Mouse (Mus musculus): ENCODE measurements around the gene B3gntl1.

GRCm38 (mm10) chr11:121702895-121703618 is 30.1 kb upstream of the B3gntl1 start:
- no peak for TF ChIP-seq EP300 (IDR thresholded peaks at IDR 0.05; ENCODE audit: low read depth)
- no peak for TF ChIP-seq CTCF (IDR thresholded peaks at IDR 0.05; ENCODE audit: low read depth)

Data from liver, postnatal 0 days (tissue).